In genomic region chr10:61745133-61745532, GRCm38 (mm10) we compare ENCODE assay signal across 9 mouse cellular contexts. TPM values are rescaled to one million over a fixed set of nuclear protein-coding genes. Genes with fewer than 3 reads are reported as not detected.
DNase-seq lines count a peak whose midpoint lies in the region; ATAC-seq and TF ChIP-seq lines count a peak whose summit lies in the region.
"Had no signal": no experiment of that assay in that cellular context is flagged by ENCODE, and none has a peak within 500 bp of the region (broad histone marks: within the 10 kb centered on the region; RNA-seq: fewer than 3 reads in every experiment).

No protein-coding gene starts in this region.

- no peak for ATAC-seq in intestine, embryonic 14.5 days (replicated peaks; ENCODE audit: low FRiP score, low TSS enrichment, low read depth)
- ATAC-seq in intestine, embryonic 16.5 days, result no peak

- peak; percentile 70 for DNase-seq in intestine, embryonic 14.5 days (ENCODE audit: low spot score)
- peak; percentile 45 for DNase-seq in 3T3-L1 (ENCODE audit: low read depth, low spot score)
- peak; percentile 67 for DNase-seq in kidney, postnatal 10 days
- DNase-seq in layer of hippocampus, adult 11-12 months (ENCODE audit: low spot score), result no peak
- no peak for DNase-seq in adrenal gland, postnatal 25 days
- no peak for DNase-seq in Muller cell, postnatal 12 days (ENCODE audit: inconsistent ontology term)

- no peak overlapping the region for H3K9ac ChIP-seq in intestine, embryonic 14.5 days (ENCODE audit: low read length)
- H3K9ac ChIP-seq in intestine, embryonic 16.5 days (ENCODE audit: low read depth, low read length), result no peak overlapping the region
- H3K9ac ChIP-seq: midbrain, embryonic 12.5 days had no signal

- H3K9me3 ChIP-seq in intestine, embryonic 14.5 days (ENCODE audit: control insufficient read depth, low read length), result peaks cover 10% of the 10 kb centered on the region
- H3K9me3 ChIP-seq in intestine, embryonic 16.5 days (ENCODE audit: control insufficient read depth, low read length), result no peaks in the 10 kb centered on the region; the same call in 1 of the 2 replicates
- H3K9me3 ChIP-seq in E14TG2a.4 (ENCODE audit: low read length), result no peaks in the 10 kb centered on the region
- H3K9me3 ChIP-seq: midbrain, embryonic 12.5 days had no signal

- TF ChIP-seq CTCF in E14TG2a.4 (conservative IDR thresholded peaks at IDR 0.05; ENCODE audit: low read length), result peak; percentile 95

- no peaks in the 10 kb centered on the region for H3K4me1 ChIP-seq in intestine, embryonic 14.5 days (replicated peaks; ENCODE audit: control insufficient read depth, insufficient read depth, low read length)
- H3K4me1 ChIP-seq in intestine, embryonic 16.5 days (ENCODE audit: control insufficient read depth, insufficient read depth, low read length), result no peaks in the 10 kb centered on the region
- peaks cover 37% of the 10 kb centered on the region for H3K4me1 ChIP-seq in E14TG2a.4 (replicated peaks; ENCODE audit: low read depth, low read length)
- H3K4me1 ChIP-seq: midbrain, embryonic 12.5 days had no signal

- no peaks in the 10 kb centered on the region for H3K27me3 ChIP-seq in intestine, embryonic 14.5 days (replicated peaks; ENCODE audit: control insufficient read depth, insufficient read depth, low read length)
- no peaks in the 10 kb centered on the region for H3K27me3 ChIP-seq in intestine, embryonic 16.5 days (replicated peaks; ENCODE audit: control insufficient read depth, insufficient read depth, low read length)
- no peaks in the 10 kb centered on the region for H3K27me3 ChIP-seq in E14TG2a.4 (ENCODE audit: insufficient read depth, low read length)
- H3K27me3 ChIP-seq: midbrain, embryonic 12.5 days had no signal

- H3K36me3 ChIP-seq in intestine, embryonic 14.5 days (ENCODE audit: control insufficient read depth, insufficient read depth, low read length), result peaks cover 95% of the 10 kb centered on the region
- H3K36me3 ChIP-seq in intestine, embryonic 16.5 days (ENCODE audit: control insufficient read depth, insufficient read depth, low read length), result peaks cover 19% of the 10 kb centered on the region
- H3K36me3 ChIP-seq in E14TG2a.4 (ENCODE audit: insufficient read depth, low read length), result peaks cover 82% of the 10 kb centered on the region

- no peak overlapping the region for H3K4me3 ChIP-seq in intestine, embryonic 14.5 days (ENCODE audit: low read depth, low read length)
- H3K4me3 ChIP-seq in intestine, embryonic 16.5 days (ENCODE audit: low read length), result no peak overlapping the region
- H3K4me3 ChIP-seq in E14TG2a.4 (replicated peaks; ENCODE audit: low read length), result no peak overlapping the region
- H3K4me3 ChIP-seq: midbrain, embryonic 12.5 days had no signal

- H3K27ac ChIP-seq in intestine, embryonic 14.5 days (ENCODE audit: low read depth), result no peak overlapping the region
- H3K27ac ChIP-seq in intestine, embryonic 16.5 days (ENCODE audit: low read length), result no peak overlapping the region
- H3K27ac ChIP-seq: midbrain, embryonic 12.5 days had no signal

- no peak overlapping the region for H3K4me2 ChIP-seq in intestine, embryonic 14.5 days (ENCODE audit: low read length)
- H3K4me2 ChIP-seq in intestine, embryonic 16.5 days (ENCODE audit: low read depth, low read length), result no peak overlapping the region
- H3K4me2 ChIP-seq: midbrain, embryonic 12.5 days had no signal

- WGBS in intestine, embryonic 14.5 days, result 91% methylated on average over 4 of the region's 4 CpGs
- 91% methylated on average over 4 of the region's 4 CpGs for WGBS in intestine, embryonic 16.5 days

RNA-seq across cellular contexts. Expression of gene Aifm2, which starts 30.1 kb away (rescaled TPM):
- 19.1 and 19.6 TPM in 2 replicates for polyA plus RNA-seq in intestine, embryonic 14.5 days (2014; fragmentation: Nextera tagmentation; extraction: Ambion mirVana)
- polyA plus RNA-seq in intestine, embryonic 16.5 days (2015; fragmentation: Nextera tagmentation; extraction: Ambion mirVana), result 21.1 and 22.5 TPM in 2 replicates
- 310 and 356 TPM in 2 replicates for total RNA-seq in adrenal gland, postnatal 25 days (2021)

RNA-seq across cellular contexts. Expression of gene H2afy2, which starts 38.8 kb away (rescaled TPM):
- polyA plus RNA-seq in intestine, embryonic 14.5 days (2014; fragmentation: Nextera tagmentation; extraction: Ambion mirVana), result 104 and 120 TPM in 2 replicates
- polyA plus RNA-seq in intestine, embryonic 16.5 days (2015; fragmentation: Nextera tagmentation; extraction: Ambion mirVana), result 66.9 and 76.8 TPM in 2 replicates
- 9.8 and 11.3 TPM in 2 replicates for total RNA-seq in adrenal gland, postnatal 25 days (2021)

RNA-seq across cellular contexts. Expression of gene Tysnd1, which starts 49.8 kb away (rescaled TPM):
- 32.8 and 40.6 TPM in 2 replicates for polyA plus RNA-seq in intestine, embryonic 14.5 days (2014; fragmentation: Nextera tagmentation; extraction: Ambion mirVana)
- polyA plus RNA-seq in intestine, embryonic 16.5 days (2015; fragmentation: Nextera tagmentation; extraction: Ambion mirVana), result 21.5 and 27.6 TPM in 2 replicates
- total RNA-seq in adrenal gland, postnatal 25 days (2021), result 109 and 115 TPM in 2 replicates

Comparison
In these comparisons a context has a peak if more than half of its experiments do, and no peak if none do; other contexts are left out.
1. DNase-seq: peak in intestine, embryonic 14.5 days (single experiment), 3T3-L1 (single experiment) and kidney, postnatal 10 days (single experiment); none in layer of hippocampus, adult 11-12 months (single experiment), adrenal gland, postnatal 25 days (single experiment) and Muller cell, postnatal 12 days (single experiment).